Mouse (Mus musculus): ENCODE data around the gene Syncrip. TPM values are rescaled to one million over a fixed set of nuclear protein-coding genes. Genes with fewer than 3 reads are reported as not detected.
"Not testable (repeated sequence)": the region's sequence is repeated elsewhere in the genome, so short reads cannot be mapped to it uniquely, and the experiment has no call there.

Syncrip gene
- polyA plus RNA-seq (2015; fragmentation: Nextera tagmentation; extraction: Ambion mirVana), result 34.1 and 37.5 TPM in 2 replicates

DNA sequence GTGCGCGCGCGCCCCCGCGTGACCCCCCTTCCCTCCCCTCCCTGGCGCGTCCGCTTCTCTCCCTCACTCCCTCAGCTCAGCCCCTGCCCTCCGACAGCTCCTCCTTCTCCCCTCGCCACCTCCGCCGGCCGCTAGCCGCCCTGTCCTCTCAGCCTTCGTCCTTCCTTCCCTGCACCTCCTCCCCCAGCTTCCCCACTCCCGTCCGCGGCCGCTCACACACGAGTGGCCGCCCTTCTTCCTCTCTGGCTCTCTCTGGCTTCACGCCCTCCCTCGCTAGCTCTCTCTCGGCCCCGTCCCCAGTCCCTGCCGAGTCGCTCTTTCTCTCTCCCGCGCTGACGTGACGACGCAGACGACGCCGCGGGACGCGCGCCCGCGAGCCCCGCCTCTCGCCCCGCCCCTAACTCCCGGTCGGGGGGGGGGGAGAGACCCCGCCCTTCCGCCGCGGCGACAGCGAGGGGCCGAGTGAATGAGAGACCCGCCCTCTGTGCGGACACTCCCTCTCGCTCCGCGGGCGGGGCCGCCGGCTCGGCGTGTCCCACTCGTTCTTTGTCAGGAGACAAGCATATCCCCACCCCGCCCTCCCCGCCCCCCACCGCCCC lies at the start of gene Syncrip:
TSS of gene Syncrip (minus strand) at position 345 of the 599 bp plus-strand sequence.
- H3K4me2 ChIP-seq (replicated peaks; ENCODE audit: low read depth), result peak within 1 kb of the TSS; percentile 80
- not testable (repeated sequence) for H3K27me3 ChIP-seq (replicated peaks; ENCODE audit: control insufficient read depth, insufficient read depth, low read length); H3K36me3 ChIP-seq (ENCODE audit: control insufficient read depth, insufficient read depth); H3K9me3 ChIP-seq (ENCODE audit: control insufficient read depth); H3K4me1 ChIP-seq (replicated peaks; ENCODE audit: control insufficient read depth, insufficient read depth, low read length)
- peak within 1 kb of the TSS; percentile 98 for H3K27ac ChIP-seq (ENCODE audit: low read depth, low read length)
- ATAC-seq, result peak; percentile 93
- H3K4me3 ChIP-seq (ENCODE audit: low read depth, low read length), result peak within 1 kb of the TSS; percentile 98
- H3K9ac ChIP-seq (ENCODE audit: low read depth, low read length), result peak within 1 kb of the TSS; percentile 94
- WGBS, result 0% methylated on average over 46 of the region's 68 CpGs

DNA sequence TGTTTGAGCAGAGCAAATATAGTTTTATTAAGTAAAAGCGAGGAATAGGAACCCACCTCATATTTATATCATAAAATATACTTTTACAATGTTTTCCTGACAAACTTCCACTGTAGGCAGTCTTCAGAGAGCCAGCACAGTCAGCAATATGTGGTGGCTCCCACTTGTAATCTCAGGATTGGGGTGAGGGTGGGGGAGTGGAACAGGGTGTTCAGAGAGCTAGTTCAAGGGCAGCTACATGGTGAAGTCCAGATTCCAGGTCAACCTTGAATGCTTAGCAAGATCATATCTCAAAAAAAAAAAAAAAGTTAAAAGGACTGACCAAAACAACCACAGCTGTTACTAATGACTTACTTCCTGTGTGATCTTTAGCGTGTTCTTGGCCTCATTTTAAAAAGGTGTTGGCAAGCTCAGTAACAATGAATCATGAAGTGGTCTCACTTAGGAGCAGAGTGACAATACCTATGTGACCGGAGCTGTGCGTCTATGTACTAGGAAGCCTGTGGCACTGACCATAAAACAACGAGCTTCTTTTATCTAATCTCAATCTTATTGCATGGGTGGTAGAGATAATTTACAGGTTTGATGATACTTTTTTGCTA lies 47.7 kb upstream of the Syncrip start:
- Histone ChIP-seq H3K9me3 (ENCODE audit: control insufficient read depth) (no peaks in the 10 kb centered on the region), H3K4me2 (replicated peaks; ENCODE audit: low read depth) (no peak overlapping the region), H3K27me3 (replicated peaks; ENCODE audit: control insufficient read depth, insufficient read depth, low read length) (no peaks in the 10 kb centered on the region), H3K4me1 (replicated peaks; ENCODE audit: control insufficient read depth, insufficient read depth, low read length) (no peaks in the 10 kb centered on the region), H3K9ac (ENCODE audit: low read depth, low read length) (no peak overlapping the region), H3K36me3 (ENCODE audit: control insufficient read depth, insufficient read depth) (no peaks in the 10 kb centered on the region), H3K27ac (ENCODE audit: low read depth, low read length) (no peak overlapping the region), H3K4me3 (ENCODE audit: low read depth, low read length) (no peak overlapping the region)
- WGBS, result 37% methylated on average over 5 of the region's 5 CpGs
- ATAC-seq, result no peak
- TF ChIP-seq CTCF (IDR thresholded peaks at IDR 0.05; ENCODE audit: low read depth), result no peak

DNA sequence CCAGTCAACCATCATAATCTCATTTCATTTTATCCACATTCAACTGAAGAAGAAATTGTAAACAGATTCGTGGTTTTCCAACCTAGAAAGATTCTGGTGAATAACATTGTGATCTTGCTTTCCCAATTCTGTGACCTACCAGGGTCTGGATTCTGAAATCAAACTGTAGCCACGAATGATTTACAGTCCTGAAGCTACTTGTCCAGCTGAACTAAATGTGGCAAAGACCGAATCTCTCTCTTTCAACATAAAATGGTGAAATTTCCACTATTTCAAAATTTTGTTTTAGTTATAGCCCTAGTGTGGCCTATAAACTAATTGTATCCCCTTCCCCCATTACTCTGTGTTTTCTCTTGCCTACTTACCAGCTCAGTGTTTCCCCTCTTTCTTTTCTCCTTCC lies 47.2 kb upstream of the Syncrip start:
- ATAC-seq, result no peak
- H3K36me3 ChIP-seq (ENCODE audit: control insufficient read depth, insufficient read depth), result no peaks in the 10 kb centered on the region

DNA sequence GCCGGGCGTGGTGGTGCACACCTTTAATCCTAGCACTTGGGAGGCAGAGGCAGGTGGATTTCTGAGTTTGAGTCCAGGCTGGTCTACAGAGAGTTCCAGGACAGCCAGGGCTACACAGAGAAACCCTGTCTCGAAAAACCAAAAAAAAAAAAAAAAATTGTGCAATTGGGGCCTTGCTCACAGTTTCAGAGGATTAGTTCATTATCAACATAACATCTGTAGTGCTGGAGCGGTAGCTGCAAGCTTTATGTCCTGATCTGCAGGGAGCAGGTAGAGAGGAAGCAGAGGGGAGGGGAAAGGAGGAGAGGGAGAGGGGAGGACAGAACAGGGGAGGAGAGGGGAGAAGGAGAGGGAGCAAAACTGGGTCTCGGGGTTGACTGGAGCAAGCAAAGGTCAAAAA lies 46.4 kb upstream of the Syncrip start:
- no peak overlapping the region for H3K4me3 ChIP-seq (ENCODE audit: low read depth, low read length)
- H3K9me3 ChIP-seq (ENCODE audit: control insufficient read depth), result no peaks in the 10 kb centered on the region
- H3K9ac ChIP-seq (ENCODE audit: low read depth, low read length), result no peak overlapping the region
- no peaks in the 10 kb centered on the region for H3K4me1 ChIP-seq (replicated peaks; ENCODE audit: control insufficient read depth, insufficient read depth, low read length)
- no peaks in the 10 kb centered on the region for H3K27me3 ChIP-seq (replicated peaks; ENCODE audit: control insufficient read depth, insufficient read depth, low read length)
- no peaks in the 10 kb centered on the region for H3K36me3 ChIP-seq (ENCODE audit: control insufficient read depth, insufficient read depth)
- no peak overlapping the region for H3K4me2 ChIP-seq (replicated peaks; ENCODE audit: low read depth)
- TF ChIP-seq CTCF (IDR thresholded peaks at IDR 0.05; ENCODE audit: low read depth), result no peak
- ATAC-seq, result no peak
- WGBS, result 83% methylated on average over 5 of the region's 5 CpGs
- H3K27ac ChIP-seq (ENCODE audit: low read depth, low read length), result no peak overlapping the region

More for the DNA sequence above, 47.2 kb upstream of the Syncrip start:
- Histone ChIP-seq H3K9ac (ENCODE audit: low read depth, low read length) (no peak overlapping the region), H3K4me1 (replicated peaks; ENCODE audit: control insufficient read depth, insufficient read depth, low read length) (no peaks in the 10 kb centered on the region), H3K27me3 (replicated peaks; ENCODE audit: control insufficient read depth, insufficient read depth, low read length) (no peaks in the 10 kb centered on the region), H3K9me3 (ENCODE audit: control insufficient read depth) (no peaks in the 10 kb centered on the region), H3K4me3 (ENCODE audit: low read depth, low read length) (no peak overlapping the region), H3K27ac (ENCODE audit: low read depth, low read length) (no peak overlapping the region), H3K4me2 (replicated peaks; ENCODE audit: low read depth) (no peak overlapping the region)
- WGBS, result 85% methylated on average over 3 of the region's 3 CpGs
- TF ChIP-seq CTCF (IDR thresholded peaks at IDR 0.05; ENCODE audit: low read depth), result no peak

DNA sequence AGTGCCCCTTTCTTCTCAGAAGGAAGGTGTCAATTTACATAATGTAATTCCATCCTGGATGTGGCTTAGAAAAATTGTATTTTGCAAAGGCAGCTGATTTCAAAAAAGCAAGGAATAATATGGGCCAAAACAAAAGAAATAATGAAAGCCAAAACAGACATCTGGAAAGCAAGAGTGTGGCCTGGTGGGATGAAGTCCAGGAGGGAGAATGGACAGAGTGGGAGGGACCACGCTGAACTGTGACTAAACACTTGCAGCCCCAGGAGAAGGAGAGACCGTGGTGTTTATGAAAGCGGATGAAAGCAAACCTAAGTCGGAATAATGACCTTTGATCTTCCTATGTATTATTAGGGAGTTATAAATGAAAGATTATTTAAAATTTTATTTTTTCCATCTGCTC lies 45.6 kb upstream of the Syncrip start:
- Histone ChIP-seq H3K9me3 (ENCODE audit: control insufficient read depth) (no peaks in the 10 kb centered on the region), H3K4me1 (replicated peaks; ENCODE audit: control insufficient read depth, insufficient read depth, low read length) (no peaks in the 10 kb centered on the region), H3K4me2 (replicated peaks; ENCODE audit: low read depth) (no peak overlapping the region), H3K36me3 (ENCODE audit: control insufficient read depth, insufficient read depth) (no peaks in the 10 kb centered on the region), H3K27ac (ENCODE audit: low read depth, low read length) (no peak overlapping the region), H3K27me3 (replicated peaks; ENCODE audit: control insufficient read depth, insufficient read depth, low read length) (no peaks in the 10 kb centered on the region), H3K9ac (ENCODE audit: low read depth, low read length) (no peak overlapping the region), H3K4me3 (ENCODE audit: low read depth, low read length) (no peak overlapping the region)
- ATAC-seq, result no peak
- no peak for TF ChIP-seq CTCF (IDR thresholded peaks at IDR 0.05; ENCODE audit: low read depth)
- 81% methylated on average over 4 of the region's 4 CpGs for WGBS

DNA sequence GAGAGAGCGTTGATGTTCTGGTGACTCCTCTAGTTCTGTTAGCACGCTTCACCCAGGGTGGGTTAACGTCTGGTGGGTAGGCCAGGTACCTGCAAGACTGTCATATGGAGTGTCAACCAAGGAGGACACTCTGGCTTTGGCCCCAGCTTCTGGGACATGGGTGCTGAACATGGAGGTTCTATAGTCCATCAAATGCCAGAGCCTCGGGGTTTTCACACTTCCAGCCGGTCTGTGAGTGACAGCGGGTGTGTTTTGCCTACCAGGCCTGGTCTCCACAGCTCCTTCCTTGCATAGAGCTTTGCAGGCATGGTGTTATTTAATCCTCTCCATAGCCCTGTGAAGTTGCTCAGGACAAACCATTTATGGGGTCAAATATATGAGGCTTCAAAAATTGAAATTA lies 43.0 kb upstream of the Syncrip start:
- peaks cover 3% of the 10 kb centered on the region for H3K36me3 ChIP-seq (ENCODE audit: control insufficient read depth, insufficient read depth)
- H3K9me3 ChIP-seq (ENCODE audit: control insufficient read depth), result no peaks in the 10 kb centered on the region
- no peak overlapping the region for H3K27ac ChIP-seq (ENCODE audit: low read depth, low read length)
- no peak for TF ChIP-seq CTCF (IDR thresholded peaks at IDR 0.05; ENCODE audit: low read depth)
- H3K27me3 ChIP-seq (replicated peaks; ENCODE audit: control insufficient read depth, insufficient read depth, low read length), result no peaks in the 10 kb centered on the region
- 90% methylated on average over 6 of the region's 6 CpGs for WGBS
- no peak for ATAC-seq
- H3K4me2 ChIP-seq (replicated peaks; ENCODE audit: low read depth), result no peak overlapping the region
- H3K9ac ChIP-seq (ENCODE audit: low read depth, low read length), result no peak overlapping the region
- H3K4me1 ChIP-seq (replicated peaks; ENCODE audit: control insufficient read depth, insufficient read depth, low read length), result no peaks in the 10 kb centered on the region
- H3K4me3 ChIP-seq (ENCODE audit: low read depth, low read length), result no peak overlapping the region
